Mouse (Mus musculus): ENCODE results near the gene Gm8127.
"Not testable (repeated sequence)": the region's sequence is repeated elsewhere in the genome, so short reads cannot be mapped to it uniquely, and the experiment has no call there.

GRCm38 (mm10) chr14:43278146-43278545, 15.5 kb downstream of the Gm8127 start:
- not testable (repeated sequence) for TF ChIP-seq CTCF (IDR thresholded peaks at IDR 0.05; ENCODE audit: low read depth, low read length); EP300 (IDR thresholded peaks at IDR 0.05; ENCODE audit: insufficient read depth, low read depth, low read length); POLR2A (IDR thresholded peaks at IDR 0.05; ENCODE audit: insufficient read depth, low read length)
